Comparison of ENCODE assay signal across 29 mouse cellular contexts in the genomic region with DNA sequence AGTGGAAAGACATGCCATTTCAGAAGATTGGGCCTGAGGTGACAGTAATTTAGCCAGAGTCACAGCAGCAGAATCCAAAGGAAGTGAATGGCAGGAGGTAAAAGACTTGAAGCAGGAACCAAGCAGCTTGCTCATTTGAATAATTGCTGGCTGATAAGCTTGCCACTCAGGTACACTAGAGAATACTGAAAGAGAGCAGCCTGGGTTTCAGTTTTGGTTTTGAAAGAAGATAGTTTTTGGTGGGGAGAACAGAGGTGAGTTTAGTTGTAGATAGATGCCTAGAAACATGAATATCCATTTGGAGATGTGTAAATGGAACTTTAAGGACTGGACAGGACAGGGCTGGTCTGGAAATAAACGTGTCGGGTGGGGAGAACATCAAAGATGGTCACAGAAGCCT. TPM values are rescaled to one million over a fixed set of nuclear protein-coding genes. Genes with fewer than 3 reads are reported as not detected.
DNase-seq lines count a peak whose midpoint lies in the region; ATAC-seq and TF ChIP-seq lines count a peak whose summit lies in the region.
"Had no signal": no experiment of that assay in that cellular context is flagged by ENCODE, and none has a peak within 500 bp of the region (broad histone marks: within the 10 kb centered on the region; RNA-seq: fewer than 3 reads in every experiment).

No protein-coding gene starts in this region.

- H3K36me3 ChIP-seq in lung, postnatal 0 days (ENCODE audit: insufficient read depth, low read length), result no peaks in the 10 kb centered on the region
- no peaks in the 10 kb centered on the region for H3K36me3 ChIP-seq in CH12.LX (replicated peaks in 1 of 2; ENCODE audit: control insufficient read depth in 1 of 2, insufficient read depth in 1 of 2, low read length in 1 of 2)
- no peaks in the 10 kb centered on the region for H3K36me3 ChIP-seq in hindbrain, embryonic 12.5 days
- H3K36me3 ChIP-seq: embryonic facial prominence, embryonic 12.5 days; hindbrain, embryonic 13.5 days; liver, embryonic 12.5 days; midbrain, embryonic 15.5 days; neural tube, embryonic 12.5 days had no signal

- H3K27ac ChIP-seq in lung, postnatal 0 days (ENCODE audit: low read length), result no peak overlapping the region
- no peak overlapping the region for H3K27ac ChIP-seq in CH12.LX (ENCODE audit: insufficient read depth, low read depth)
- H3K27ac ChIP-seq in hindbrain, embryonic 12.5 days, result no peak overlapping the region
- H3K27ac ChIP-seq: embryonic facial prominence, embryonic 12.5 days; hindbrain, embryonic 13.5 days; kidney, postnatal 0 days; liver, embryonic 12.5 days; midbrain, embryonic 15.5 days; neural tube, embryonic 12.5 days had no signal

- no peak for TF ChIP-seq RAD21 in CH12.LX (IDR thresholded peaks at IDR 0.05; ENCODE audit: low read depth, low read length)

- H3K79me2 ChIP-seq in CH12.LX (replicated peaks; ENCODE audit: control insufficient read depth, extremely low read depth, insufficient read depth, poor library complexity, severe bottlenecking), result peaks cover 12% of the 10 kb centered on the region

- no peaks in the 10 kb centered on the region for H3K27me3 ChIP-seq in lung, postnatal 0 days (replicated peaks; ENCODE audit: insufficient read depth, low read length)
- H3K27me3 ChIP-seq in CH12.LX (replicated peaks), result peaks cover 5% of the 10 kb centered on the region
- H3K27me3 ChIP-seq in hindbrain, embryonic 12.5 days, result peaks cover 3% of the 10 kb centered on the region; the same call in 1 of the 2 replicates
- H3K27me3 ChIP-seq: embryonic facial prominence, embryonic 12.5 days; midbrain, embryonic 15.5 days; neural tube, embryonic 12.5 days had no signal

- dilution Hi-C loops in CH12.LX (cut with MboI; ENCODE audit: extremely low pct_ligation_motif_present, extremely low pct_unique_long_range_greater_than_20kb, low sequenced_read_pairs), result no loop called here

- peak; percentile 14 for DNase-seq in lung, postnatal 0 days (ENCODE audit: low spot score)
- no peak for DNase-seq in lung, postnatal 4 days
- peak; percentile 55 for DNase-seq in CH12.LX (ENCODE audit: extremely low read depth)
- peak; percentile 71 for DNase-seq in induced T-regulatory cell, adult 2 months (ENCODE audit: low read depth)
- DNase-seq in embryo, embryonic 9.5 days (ENCODE audit: extremely low spot score), result no peak
- no peak for DNase-seq in gastrocnemius, postnatal 4 days (ENCODE audit: low spot score in 2 of 2)
- DNase-seq: adrenal gland, adult 2 months; adrenal gland, postnatal 36 days; cerebellum, adult 8-10 months; cerebellum, postnatal 36 days; gastrocnemius, postnatal 14 days; heart, adult 11 months; heart, postnatal 36 days; kidney, adult 11 months; kidney, postnatal 4 days; layer of hippocampus, postnatal 36 days; left cerebral cortex, postnatal 4 days; liver, postnatal 0 days; right cerebral cortex, postnatal 4 days; thymus, postnatal 14 days had no signal

- H3K9me3 ChIP-seq in lung, postnatal 0 days (ENCODE audit: low read length), result no peaks in the 10 kb centered on the region
- no peaks in the 10 kb centered on the region for H3K9me3 ChIP-seq in CH12.LX (replicated peaks; ENCODE audit: low read length)
- no peaks in the 10 kb centered on the region for H3K9me3 ChIP-seq in hindbrain, embryonic 12.5 days (replicated peaks)
- H3K9me3 ChIP-seq: embryonic facial prominence, embryonic 12.5 days; hindbrain, embryonic 13.5 days; liver, embryonic 12.5 days; midbrain, embryonic 15.5 days; neural tube, embryonic 12.5 days had no signal

- no peak overlapping the region for H3K4me3 ChIP-seq in lung, postnatal 0 days (ENCODE audit: low read depth, low read length)
- peak overlapping the region in 2 of 3 experiments; percentile 12 to 40 for H3K4me3 ChIP-seq in CH12.LX (replicated peaks in 1 of 3; ENCODE audit: low read depth in 2 of 3, low read length in 2 of 3, poor library complexity in 1 of 3)
- H3K4me3 ChIP-seq in hindbrain, embryonic 12.5 days, result no peak overlapping the region
- H3K4me3 ChIP-seq: embryonic facial prominence, embryonic 12.5 days; hindbrain, embryonic 13.5 days; liver, embryonic 12.5 days; midbrain, embryonic 15.5 days; neural tube, embryonic 12.5 days had no signal

- no peak for TF ChIP-seq CTCF in lung, postnatal 0 days (IDR thresholded peaks at IDR 0.05)
- no peak for TF ChIP-seq CTCF in CH12.LX (conservative IDR thresholded peaks at IDR 0.05 in 1 of 2, IDR thresholded peaks at IDR 0.05 in 1 of 2; ENCODE audit: low read depth in 2 of 2, low read length in 2 of 2)

- TF ChIP-seq EP300 in lung, postnatal 0 days (IDR thresholded peaks at IDR 0.05), result no peak
- no peak for TF ChIP-seq EP300 in CH12.LX (IDR thresholded peaks at IDR 0.05; ENCODE audit: low read length)

- H3K9ac ChIP-seq in lung, postnatal 0 days (replicated peaks; ENCODE audit: low read depth), result no peak overlapping the region
- peak overlapping the region; percentile 30; the same call in 1 of the 2 replicates for H3K9ac ChIP-seq in CH12.LX (ENCODE audit: insufficient read depth, low read depth)
- H3K9ac ChIP-seq in hindbrain, embryonic 12.5 days, result no peak overlapping the region
- H3K9ac ChIP-seq: embryonic facial prominence, embryonic 12.5 days; hindbrain, embryonic 13.5 days; liver, embryonic 12.5 days; liver, postnatal 0 days; midbrain, embryonic 15.5 days; neural tube, embryonic 12.5 days had no signal

- no peak for ATAC-seq in lung, postnatal 0 days
- no peak for ATAC-seq in hindbrain, embryonic 12.5 days (ENCODE audit: low FRiP score)
- ATAC-seq: forebrain, embryonic 14.5 days; liver, embryonic 12.5 days; liver, postnatal 0 days; midbrain, embryonic 15.5 days had no signal

- H3K4me1 ChIP-seq in lung, postnatal 0 days (ENCODE audit: insufficient read depth, low read depth, low read length), result peaks cover 6% of the 10 kb centered on the region; the same call in 1 of the 2 replicates
- peaks cover 7 to 49% of the 10 kb centered on the region in 2 experiments; a peak in 3 of 4 replicates for H3K4me1 ChIP-seq in CH12.LX (ENCODE audit: control insufficient read depth in 1 of 2, insufficient read depth in 2 of 2)
- peaks cover 11% of the 10 kb centered on the region for H3K4me1 ChIP-seq in hindbrain, embryonic 12.5 days

- H3K4me2 ChIP-seq in lung, postnatal 0 days (replicated peaks; ENCODE audit: low read depth, low read length), result no peak overlapping the region
- peak overlapping the region; percentile 91 for H3K4me2 ChIP-seq in CH12.LX (ENCODE audit: insufficient read depth, low read depth, poor library complexity, severe bottlenecking)
- no peak overlapping the region for H3K4me2 ChIP-seq in hindbrain, embryonic 12.5 days (replicated peaks)
- H3K4me2 ChIP-seq: embryonic facial prominence, embryonic 12.5 days; heart, embryonic 11.5 days; hindbrain, embryonic 13.5 days; liver, embryonic 12.5 days; midbrain, embryonic 15.5 days; neural tube, embryonic 12.5 days had no signal

- 55% methylated on average over 2 of the region's 2 CpGs for WGBS in lung, postnatal 0 days
- WGBS in hindbrain, embryonic 12.5 days, result 79% methylated on average over 2 of the region's 2 CpGs

- in situ Hi-C loops in CH12.LX (cut with MboI; ENCODE audit: low pct_ligation_motif_present, low pct_unique_long_range_greater_than_20kb, low sequenced_read_pairs), result no loop called here

- TF ChIP-seq POLR2A in CH12.LX (IDR thresholded peaks at IDR 0.05; ENCODE audit: low read depth, low read length), result no peak

TF ChIP-seq in CH12.LX, 34 proteins besides CTCF, POLR2A, EP300 and RAD21:
- peak; percentile 76 for TF ChIP-seq IRF4 (IDR thresholded peaks at IDR 0.05; ENCODE audit: low read depth, low read length)
- TF ChIP-seq USF2 (conservative IDR thresholded peaks at IDR 0.05; ENCODE audit: low read depth, low read length), result no peak
- no peak for TF ChIP-seq UBTF (IDR thresholded peaks at IDR 0.05; ENCODE audit: low read depth, low read length)
- no peak for TF ChIP-seq CHD1 (IDR thresholded peaks at IDR 0.05; ENCODE audit: low read depth, low read length)

RNA-seq across cellular contexts. Expression of a gene that starts 2.2 kb away (rescaled TPM):
- polyA plus RNA-seq in lung, postnatal 0 days (2015; fragmentation: Nextera tagmentation; extraction: Ambion mirVana), result 2.6 and 2.8 TPM in 2 replicates
- total RNA-seq in CH12.LX (2012; rRNA removed) (6.8 and 8.1 TPM in 2 replicates), CH12.LX (2014; rRNA removed) (4.8 and 6.2 TPM in 2 replicates)
- 16.0 and 16.6 TPM in 2 replicates for polyA plus RNA-seq in CH12.LX (2012; ENCODE audit: insufficient read length, low read depth)
- polyA plus RNA-seq in hindbrain, embryonic 12.5 days (2016; fragmentation: Nextera tagmentation; extraction: Ambion mirVana), result 18.4 and 19.6 TPM in 2 replicates
- 1 to 10 TPM; 8.0 to 8.2 TPM for total RNA-seq in gastrocnemius, postnatal 4 days (2021)

RNA-seq across cellular contexts. Expression of a gene that starts 32.7 kb away (rescaled TPM):
- 56.5 and 60.8 TPM in 2 replicates for polyA plus RNA-seq in lung, postnatal 0 days (2015; fragmentation: Nextera tagmentation; extraction: Ambion mirVana)
- total RNA-seq in CH12.LX (2012; rRNA removed), result 77.5 and 84.5 TPM in 2 replicates
- 72.1 and 81.8 TPM in 2 replicates for total RNA-seq in CH12.LX (2014; rRNA removed)
- 93.1 and 98.7 TPM in 2 replicates for polyA plus RNA-seq in CH12.LX (2012; ENCODE audit: insufficient read length, low read depth)
- polyA plus RNA-seq in hindbrain, embryonic 12.5 days (2016; fragmentation: Nextera tagmentation; extraction: Ambion mirVana), result 123 and 128 TPM in 2 replicates
- 10 to 100 TPM; 28.0 to 29.7 TPM for total RNA-seq in gastrocnemius, postnatal 4 days (2021)

Comparison
In these comparisons a context has a peak if more than half of its experiments do, and no peak if none do; other contexts are left out.
1. DNase-seq: peak in lung, postnatal 0 days (single experiment), CH12.LX (single experiment) and induced T-regulatory cell, adult 2 months (single experiment); none in lung, postnatal 4 days (0 of 2), embryo, embryonic 9.5 days (single experiment) and gastrocnemius, postnatal 4 days (0 of 2).
2. H3K4me3 ChIP-seq: peak in CH12.LX (2 of 3); none in lung, postnatal 0 days (single experiment) and hindbrain, embryonic 12.5 days (single experiment).